Mouse (Mus musculus) spleen, adult 2 months (tissue): ENCODE measurements around the gene Prickle4.

Experiments
- CTCF ChIP-seq: fragments of 200-500 bp; IDR thresholded peaks from 2 replicates; pipeline ENCODE4 v1.5.1; 2011; ENCODE audit warnings: mild to moderate bottlenecking, inconsistent platforms; ENCODE audit not compliant: insufficient read depth, insufficient read length, insufficient replicate concordance; ENCODE audit errors: extremely low read depth
- POLR2A ChIP-seq: fragments of 200-500 bp; IDR thresholded peaks from 2 replicates; pipeline ENCODE4 v1.6.1; 2011; ENCODE audit warnings: low read depth, low read length, inconsistent platforms

GRCm38 (mm10) chr17:47682836-47683235 is 11.7 kb downstream of the Prickle4 start:
- TF ChIP-seq CTCF (no peak), POLR2A (no peak)
